Mouse (Mus musculus): ENCODE data around the gene 5830473C10Rik. TPM values are rescaled to one million over a fixed set of nuclear protein-coding genes. Genes with fewer than 3 reads are reported as not detected.

Gene 5830473C10Rik
- polyA plus RNA-seq (2015; fragmentation: Nextera tagmentation; extraction: Ambion mirVana): 0.10 TPM in 1 of 2 replicates, not detected in the other

- H3K27ac ChIP-seq (ENCODE audit: low read length): no peak within 1 kb of the TSS
- H3K9ac ChIP-seq (ENCODE audit: low read length): no peak within 1 kb of the TSS
- H3K36me3 ChIP-seq (ENCODE audit: control insufficient read depth, insufficient read depth, low read length): no peaks in the 10 kb centered on the region
- no peaks in the 10 kb centered on the region for H3K27me3 ChIP-seq (ENCODE audit: control insufficient read depth, insufficient read depth, low read depth, low read length)
- WGBS: 79% methylated on average over 6 of the region's 6 CpGs
- no peak for ATAC-seq (ENCODE audit: low read depth)
- no peak within 1 kb of the TSS for H3K4me3 ChIP-seq (ENCODE audit: low read length)
- no peaks in the 10 kb centered on the region for H3K9me3 ChIP-seq (ENCODE audit: control insufficient read depth, low read length)
- H3K4me2 ChIP-seq (ENCODE audit: low read depth, low read length): no peak within 1 kb of the TSS
- no peaks in the 10 kb centered on the region for H3K4me1 ChIP-seq (replicated peaks; ENCODE audit: control insufficient read depth, insufficient read depth, low read length)
Observed at GRCm38 (mm10) chr5:90560743-90561142, at the start of gene 5830473C10Rik. TSS of gene 5830473C10Rik (plus strand) at chr5:90561107.

- H3K9ac ChIP-seq (ENCODE audit: low read length): no peak overlapping the region
- H3K9me3 ChIP-seq (ENCODE audit: control insufficient read depth, low read length): no peaks in the 10 kb centered on the region
- 75% methylated on average over 6 of the region's 6 CpGs for WGBS
- no peak overlapping the region for H3K4me2 ChIP-seq (ENCODE audit: low read depth, low read length)
- H3K4me1 ChIP-seq (replicated peaks; ENCODE audit: control insufficient read depth, insufficient read depth, low read length): no peaks in the 10 kb centered on the region
- no peaks in the 10 kb centered on the region for H3K27me3 ChIP-seq (ENCODE audit: control insufficient read depth, insufficient read depth, low read depth, low read length)
- H3K27ac ChIP-seq (ENCODE audit: low read length): no peak overlapping the region
- ATAC-seq (ENCODE audit: low read depth): no peak
- no peak overlapping the region for H3K4me3 ChIP-seq (ENCODE audit: low read length)
- H3K36me3 ChIP-seq (ENCODE audit: control insufficient read depth, insufficient read depth, low read length): no peaks in the 10 kb centered on the region
Observed at GRCm38 (mm10) chr5:90512288-90512955, 48.5 kb upstream of the 5830473C10Rik start.

GRCm38 (mm10) chr5:90515561-90515960 lies 45.3 kb upstream of the 5830473C10Rik start:
- Histone ChIP-seq H3K4me2 (ENCODE audit: low read depth, low read length) (no peak overlapping the region), H3K9me3 (ENCODE audit: control insufficient read depth, low read length) (no peaks in the 10 kb centered on the region), H3K27ac (ENCODE audit: low read length) (no peak overlapping the region), H3K9ac (ENCODE audit: low read length) (no peak overlapping the region), H3K4me1 (replicated peaks; ENCODE audit: control insufficient read depth, insufficient read depth, low read length) (no peaks in the 10 kb centered on the region), H3K4me3 (ENCODE audit: low read length) (no peak overlapping the region), H3K36me3 (ENCODE audit: control insufficient read depth, insufficient read depth, low read length) (no peaks in the 10 kb centered on the region), H3K27me3 (ENCODE audit: control insufficient read depth, insufficient read depth, low read depth, low read length) (no peaks in the 10 kb centered on the region)
- ATAC-seq (ENCODE audit: low read depth): no peak
- WGBS: 77% methylated on average over 6 of the region's 6 CpGs

- H3K9ac ChIP-seq (ENCODE audit: low read length): no peak within 1 kb of the TSS
- H3K27me3 ChIP-seq (ENCODE audit: control insufficient read depth, insufficient read depth, low read depth, low read length): no peaks in the 10 kb centered on the region
- H3K9me3 ChIP-seq (ENCODE audit: control insufficient read depth, low read length): no peaks in the 10 kb centered on the region
- H3K4me2 ChIP-seq (ENCODE audit: low read depth, low read length): no peak within 1 kb of the TSS
- H3K27ac ChIP-seq (ENCODE audit: low read length): no peak within 1 kb of the TSS
- 55% methylated on average over 6 of the region's 6 CpGs for WGBS
- H3K4me3 ChIP-seq (ENCODE audit: low read length): no peak within 1 kb of the TSS
- no peaks in the 10 kb centered on the region for H3K36me3 ChIP-seq (ENCODE audit: control insufficient read depth, insufficient read depth, low read length)
- no peak for ATAC-seq (ENCODE audit: low read depth)
- H3K4me1 ChIP-seq (replicated peaks; ENCODE audit: control insufficient read depth, insufficient read depth, low read length): no peaks in the 10 kb centered on the region
Observed at GRCm38 (mm10) chr5:90518356-90519100, 42.4 kb upstream of the 5830473C10Rik start, which contains the start of gene Afm. TSS of gene Afm (plus strand) at chr5:90518932.

GRCm38 (mm10) chr5:90551191-90551590 lies 9.7 kb upstream of the 5830473C10Rik start:
- Histone ChIP-seq H3K4me2 (ENCODE audit: low read depth, low read length) (no peak overlapping the region), H3K4me1 (replicated peaks; ENCODE audit: control insufficient read depth, insufficient read depth, low read length) (no peaks in the 10 kb centered on the region), H3K9ac (ENCODE audit: low read length) (no peak overlapping the region), H3K36me3 (ENCODE audit: control insufficient read depth, insufficient read depth, low read length) (no peaks in the 10 kb centered on the region), H3K27me3 (ENCODE audit: control insufficient read depth, insufficient read depth, low read depth, low read length) (no peaks in the 10 kb centered on the region), H3K27ac (ENCODE audit: low read length) (no peak overlapping the region), H3K4me3 (ENCODE audit: low read length) (no peak overlapping the region), H3K9me3 (ENCODE audit: control insufficient read depth, low read length) (no peaks in the 10 kb centered on the region)
- ATAC-seq (ENCODE audit: low read depth): no peak
- 71% methylated on average over 8 of the region's 8 CpGs for WGBS

- Histone ChIP-seq H3K4me2 (ENCODE audit: low read depth, low read length) (no peak overlapping the region), H3K9ac (ENCODE audit: low read length) (no peak overlapping the region), H3K27ac (ENCODE audit: low read length) (no peak overlapping the region), H3K36me3 (ENCODE audit: control insufficient read depth, insufficient read depth, low read length) (no peaks in the 10 kb centered on the region), H3K9me3 (ENCODE audit: control insufficient read depth, low read length) (no peaks in the 10 kb centered on the region), H3K27me3 (ENCODE audit: control insufficient read depth, insufficient read depth, low read depth, low read length) (no peaks in the 10 kb centered on the region), H3K4me3 (ENCODE audit: low read length) (no peak overlapping the region), H3K4me1 (replicated peaks; ENCODE audit: control insufficient read depth, insufficient read depth, low read length) (no peaks in the 10 kb centered on the region)
- ATAC-seq (ENCODE audit: low read depth): no peak
- 52% methylated on average over 3 of the region's 3 CpGs for WGBS
Observed at GRCm38 (mm10) chr5:90556052-90556451, 4.9 kb upstream of the 5830473C10Rik start.

GRCm38 (mm10) chr5:90561721-90562275 lies 891 bp downstream of the 5830473C10Rik start:
- Histone ChIP-seq H3K9me3 (ENCODE audit: control insufficient read depth, low read length) (no peaks in the 10 kb centered on the region), H3K4me1 (replicated peaks; ENCODE audit: control insufficient read depth, insufficient read depth, low read length) (no peaks in the 10 kb centered on the region), H3K27ac (ENCODE audit: low read length) (no peak overlapping the region), H3K9ac (ENCODE audit: low read length) (no peak overlapping the region), H3K4me3 (ENCODE audit: low read length) (no peak overlapping the region), H3K36me3 (ENCODE audit: control insufficient read depth, insufficient read depth, low read length) (no peaks in the 10 kb centered on the region), H3K27me3 (ENCODE audit: control insufficient read depth, insufficient read depth, low read depth, low read length) (no peaks in the 10 kb centered on the region), H3K4me2 (ENCODE audit: low read depth, low read length) (no peak overlapping the region)
- WGBS: 94% methylated on average over 11 of the region's 11 CpGs
- ATAC-seq (ENCODE audit: low read depth): no peak

- no peak overlapping the region for H3K27ac ChIP-seq (ENCODE audit: low read length)
- H3K9me3 ChIP-seq (ENCODE audit: control insufficient read depth, low read length): no peaks in the 10 kb centered on the region
- no peak for ATAC-seq (ENCODE audit: low read depth)
- no peak overlapping the region for H3K4me2 ChIP-seq (ENCODE audit: low read depth, low read length)
- H3K9ac ChIP-seq (ENCODE audit: low read length): no peak overlapping the region
- H3K4me1 ChIP-seq (replicated peaks; ENCODE audit: control insufficient read depth, insufficient read depth, low read length): 0 out of 2 replicates have a peak, but pooled peaks cover 1% of the 10 kb centered on the region
- no peaks in the 10 kb centered on the region for H3K36me3 ChIP-seq (ENCODE audit: control insufficient read depth, insufficient read depth, low read length)
- H3K4me3 ChIP-seq (ENCODE audit: low read length): no peak overlapping the region
- WGBS: 71% methylated on average over 4 of the region's 4 CpGs
- H3K27me3 ChIP-seq (ENCODE audit: control insufficient read depth, insufficient read depth, low read depth, low read length): no peaks in the 10 kb centered on the region
Observed at GRCm38 (mm10) chr5:90562880-90563279, 2.0 kb downstream of the 5830473C10Rik start.

GRCm38 (mm10) chr5:90564161-90564560 lies 3.3 kb downstream of the 5830473C10Rik start:
- Histone ChIP-seq H3K9ac (ENCODE audit: low read length) (no peak overlapping the region), H3K4me3 (ENCODE audit: low read length) (no peak overlapping the region), H3K27ac (ENCODE audit: low read length) (no peak overlapping the region), H3K4me1 (replicated peaks; ENCODE audit: control insufficient read depth, insufficient read depth, low read length) (peaks cover 12% of the 10 kb centered on the region), H3K27me3 (ENCODE audit: control insufficient read depth, insufficient read depth, low read depth, low read length) (no peaks in the 10 kb centered on the region), H3K4me2 (ENCODE audit: low read depth, low read length) (no peak overlapping the region), H3K36me3 (ENCODE audit: control insufficient read depth, insufficient read depth, low read length) (no peaks in the 10 kb centered on the region), H3K9me3 (ENCODE audit: control insufficient read depth, low read length) (no peaks in the 10 kb centered on the region)
- WGBS: 87% methylated on average over 4 of the region's 4 CpGs
- no peak for ATAC-seq (ENCODE audit: low read depth)

All from lung, embryonic 16.5 days (tissue).